Mouse (Mus musculus): ENCODE data around the gene Dnajc28. TPM values are rescaled to one million over a fixed set of nuclear protein-coding genes. Genes with fewer than 3 reads are reported as not detected.

Dnajc28 gene
- polyA plus RNA-seq, 1 experiment from 2014 or later, result 6.0 TPM

DNA sequence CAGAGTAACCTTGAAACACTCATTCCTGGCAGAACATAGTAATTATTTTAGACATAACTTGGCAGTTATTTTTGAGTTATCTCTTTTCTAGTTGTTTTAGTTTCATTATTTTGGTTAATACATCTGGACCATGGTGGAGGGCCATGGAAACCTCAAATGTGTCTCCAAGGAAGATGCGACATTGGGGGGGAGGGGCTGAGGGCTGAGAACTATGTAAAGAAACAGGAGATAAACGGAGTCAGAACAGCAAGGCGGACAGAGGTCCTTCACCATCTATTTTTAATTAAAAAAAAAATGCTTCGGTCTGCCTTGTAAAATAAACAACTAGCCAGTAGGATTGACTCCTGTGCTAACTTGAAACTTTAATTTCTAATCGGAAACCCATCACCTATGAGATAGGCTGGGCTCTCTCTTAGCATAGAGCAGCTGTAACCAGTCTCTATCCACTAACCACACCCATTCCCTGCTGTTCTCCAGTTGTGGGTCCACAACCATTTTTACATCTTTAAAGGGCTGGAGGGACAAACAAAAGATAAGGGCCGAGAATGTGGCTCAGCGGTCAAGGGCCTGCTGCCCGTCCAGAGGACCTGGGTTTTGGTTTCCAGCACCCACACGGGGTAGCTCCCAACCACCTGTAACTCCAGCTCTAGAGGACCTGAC is 53.4 kb downstream of the Dnajc28 start:
- DNase-seq (ENCODE audit: low spot score), result no peak
- 65% methylated on average over 9 of the region's 9 CpGs for WGBS
- no peaks in the 10 kb centered on the region for H3K27me3 ChIP-seq (ENCODE audit: control insufficient read depth, insufficient read depth, low read length)
- no peaks in the 10 kb centered on the region for H3K9me3 ChIP-seq (ENCODE audit: control insufficient read depth, low read length)
- H3K36me3 ChIP-seq (replicated peaks; ENCODE audit: control insufficient read depth, insufficient read depth), result peaks cover 39% of the 10 kb centered on the region
- ATAC-seq (ENCODE audit: low FRiP score), result no peak
- no peak overlapping the region for H3K4me2 ChIP-seq (replicated peaks)
- no peaks in the 10 kb centered on the region for H3K4me1 ChIP-seq (replicated peaks; ENCODE audit: control insufficient read depth, insufficient read depth, low read length)
- H3K27ac ChIP-seq, result no peak overlapping the region
- H3K9ac ChIP-seq, result no peak overlapping the region
- no peak overlapping the region for H3K4me3 ChIP-seq (replicated peaks; ENCODE audit: low read length)

DNA sequence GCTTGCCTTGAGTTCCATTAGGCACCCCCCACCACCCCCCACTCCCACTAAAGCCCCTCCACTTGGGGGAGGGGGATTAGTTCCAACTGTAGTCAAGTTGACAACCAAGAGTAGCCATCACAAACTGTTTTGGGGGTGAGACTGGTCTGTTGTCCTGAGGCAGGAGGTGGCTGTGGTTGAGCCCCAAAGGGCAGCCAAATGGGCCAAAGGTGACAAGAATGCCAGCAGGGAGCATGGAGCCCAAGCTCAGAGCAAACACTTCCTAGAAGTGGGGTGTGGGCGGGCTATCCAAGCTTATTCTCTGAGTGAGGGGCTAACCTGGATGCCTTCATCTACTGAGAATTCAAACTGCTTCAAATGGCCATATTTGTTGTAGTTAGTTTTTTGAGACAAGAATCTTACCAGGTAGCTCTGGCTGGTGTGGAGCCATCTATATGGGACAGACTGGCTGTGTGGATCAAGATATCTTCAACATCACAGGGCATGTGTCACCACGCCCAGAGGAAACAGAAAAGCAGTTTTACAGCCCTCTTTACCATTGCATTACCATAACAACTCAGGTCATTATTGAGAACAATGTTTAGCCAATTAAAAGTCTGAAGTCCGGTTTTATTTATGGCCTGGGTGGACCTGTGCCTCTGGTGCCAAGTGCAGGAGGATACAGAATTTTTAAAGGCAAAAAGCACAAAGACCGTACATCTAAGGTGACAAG is 54.1 kb downstream of the Dnajc28 start:
- no peak for ATAC-seq (ENCODE audit: low FRiP score)
- peaks cover 45% of the 10 kb centered on the region for H3K36me3 ChIP-seq (replicated peaks; ENCODE audit: control insufficient read depth, insufficient read depth)
- 83% methylated on average over 4 of the region's 4 CpGs for WGBS

More for the DNA sequence above, 54.1 kb downstream of the Dnajc28 start:
- no peak overlapping the region for H3K4me3 ChIP-seq (replicated peaks; ENCODE audit: low read length)
- no peaks in the 10 kb centered on the region for H3K9me3 ChIP-seq (ENCODE audit: control insufficient read depth, low read length)
- no peak overlapping the region for H3K27ac ChIP-seq
- no peak for DNase-seq (ENCODE audit: low spot score)
- no peak overlapping the region for H3K4me2 ChIP-seq (replicated peaks)
- H3K27me3 ChIP-seq (ENCODE audit: control insufficient read depth, insufficient read depth, low read length), result no peaks in the 10 kb centered on the region
- no peaks in the 10 kb centered on the region for H3K4me1 ChIP-seq (replicated peaks; ENCODE audit: control insufficient read depth, insufficient read depth, low read length)
- H3K9ac ChIP-seq, result no peak overlapping the region

Other genes with a start within 250 kb of the Dnajc28 start
- gene Ifnar2, start 246.2 kb downstream of the Dnajc28 start, polyA plus RNA-seq (2014; fragmentation: Nextera tagmentation; extraction: Ambion mirVana), result 38.2 and 40.4 TPM in 2 replicates
- not detected in 2 replicates for gene Gm21970, start 227.3 kb downstream of the Dnajc28 start, polyA plus RNA-seq (2014; fragmentation: Nextera tagmentation; extraction: Ambion mirVana)
- gene Il10rb, start 212.9 kb downstream of the Dnajc28 start, polyA plus RNA-seq (2014; fragmentation: Nextera tagmentation; extraction: Ambion mirVana), result 13.0 and 13.4 TPM in 2 replicates
- 47.1 and 48.8 TPM in 2 replicates for gene Ifnar1, start 133.8 kb downstream of the Dnajc28 start, polyA plus RNA-seq (2014; fragmentation: Nextera tagmentation; extraction: Ambion mirVana)
- 106 and 114 TPM in 2 replicates for gene Ifngr2, start 72.0 kb downstream of the Dnajc28 start, polyA plus RNA-seq (2014; fragmentation: Nextera tagmentation; extraction: Ambion mirVana)
- 106 and 127 TPM in 2 replicates for gene Tmem50b, start 21.2 kb downstream of the Dnajc28 start, polyA plus RNA-seq (2014; fragmentation: Nextera tagmentation; extraction: Ambion mirVana)
- 55.7 and 58.1 TPM in 2 replicates for gene Gart, start 27.9 kb upstream of the Dnajc28 start, polyA plus RNA-seq (2014; fragmentation: Nextera tagmentation; extraction: Ambion mirVana)
- 125 and 146 TPM in 2 replicates for gene Son, start 28.5 kb upstream of the Dnajc28 start, polyA plus RNA-seq (2014; fragmentation: Nextera tagmentation; extraction: Ambion mirVana)
- 26.4 and 28.1 TPM in 2 replicates for gene Donson, start 69.7 kb upstream of the Dnajc28 start, polyA plus RNA-seq (2014; fragmentation: Nextera tagmentation; extraction: Ambion mirVana)
- 101 and 111 TPM in 2 replicates for gene Cryzl1, start 109.9 kb upstream of the Dnajc28 start, polyA plus RNA-seq (2014; fragmentation: Nextera tagmentation; extraction: Ambion mirVana)
- gene Itsn1, start 110.3 kb upstream of the Dnajc28 start, polyA plus RNA-seq (2014; fragmentation: Nextera tagmentation; extraction: Ambion mirVana), result 61.8 and 67.1 TPM in 2 replicates

Measured in hindbrain, embryonic 14.5 days (tissue).